Mouse (Mus musculus) C2C12 (cell line): ENCODE data around the gene Olfr15.

Experiments
- CTCF ChIP-seq: IDR thresholded peaks from one replicate; pipeline ENCODE4 v1.5.1; 2011; ENCODE audit not compliant: control insufficient read depth, insufficient read depth, insufficient read length
- MAX ChIP-seq: IDR thresholded peaks from one replicate; pipeline ENCODE4 v1.6.1; 2011; ENCODE audit warnings: mild to moderate bottlenecking, control low read depth
- MYOG ChIP-seq: IDR thresholded peaks from one replicate; pipeline ENCODE4 v1.6.1; 2011; ENCODE audit not compliant: control insufficient read depth, insufficient read length; ENCODE audit errors: extremely low read depth

DNA sequence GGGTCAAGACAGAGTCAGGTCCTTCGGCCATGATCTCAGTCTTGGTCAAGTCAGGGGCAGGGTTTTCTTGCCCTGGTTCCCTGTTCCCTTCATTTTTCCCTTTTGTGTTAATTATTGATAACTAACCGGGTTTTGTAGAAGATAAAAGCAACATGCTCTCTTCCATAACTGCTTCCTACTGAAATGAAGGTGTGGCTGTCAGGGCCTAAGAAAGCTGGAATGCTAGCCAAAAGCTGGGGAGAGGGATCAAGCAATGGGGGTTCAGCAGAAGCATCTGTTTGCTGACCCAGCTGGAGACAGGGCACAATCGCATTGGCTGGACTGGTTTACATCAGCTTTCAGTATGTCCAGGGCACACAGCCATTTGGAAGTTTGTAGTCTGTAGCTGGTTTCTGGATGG, 22.5 kb upstream of the Olfr15 start:
- no peak for TF ChIP-seq CTCF
- TF ChIP-seq MYOG = no peak
- no peak for TF ChIP-seq MAX
